Mouse (Mus musculus) hindbrain, embryonic 16.5 days (tissue): Measurements from ENCODE around the gene Slc38a6. TPM values are rescaled to one million over a fixed set of nuclear protein-coding genes. Genes with fewer than 3 reads are reported as not detected.

Experiments
- ATAC-seq: fragments of 200-750 bp; cut with Nextera tagmentation; 2 replicates; pipeline ENCODE4 v1.8.0; 2017; ENCODE audit warnings: moderate TSS enrichment, moderate library complexity
- H3K27ac ChIP-seq: fragments of 300-500 bp; sonication (generic); 2 replicates; pipeline ENCODE4 v1.5.1; 2014; ENCODE audit warnings: low read depth, mild to moderate bottlenecking, control low read depth, low read length, moderate library complexity
- H3K27me3 ChIP-seq: fragments of 300-500 bp; sonication (generic); replicated peaks from 2 replicates; pipeline ENCODE4 v1.6.1; 2014; ENCODE audit warnings: low read length; ENCODE audit not compliant: control insufficient read depth, insufficient read depth
- H3K36me3 ChIP-seq: fragments of 300-500 bp; sonication (generic); 2 replicates; pipeline ENCODE4 v1.6.1; 2014; ENCODE audit warnings: mild to moderate bottlenecking, low read length, moderate library complexity, mixed read lengths; ENCODE audit not compliant: control insufficient read depth, insufficient read depth
- H3K4me1 ChIP-seq: fragments of 300-500 bp; sonication (generic); 2 replicates; pipeline ENCODE4 v1.6.1; 2014; ENCODE audit warnings: low read depth, low read length; ENCODE audit not compliant: control insufficient read depth, insufficient read depth
- H3K4me2 ChIP-seq: fragments of 300-500 bp; sonication (generic); 2 replicates; pipeline ENCODE4 v1.6.1; 2014; ENCODE audit warnings: mild to moderate bottlenecking, low read length, control low read depth, moderate library complexity
- H3K4me3 ChIP-seq: fragments of 300-500 bp; sonication (generic); 2 replicates; pipeline ENCODE4 v1.5.1; 2014; ENCODE audit warnings: mild to moderate bottlenecking, low read length, control low read depth, moderate library complexity
- H3K9ac ChIP-seq: fragments of 300-500 bp; sonication (generic); 2 replicates; pipeline ENCODE4 v1.6.1; 2014; ENCODE audit warnings: low read depth, mild to moderate bottlenecking, control low read depth, low read length, moderate library complexity
- H3K9me3 ChIP-seq: fragments of 300-500 bp; sonication (generic); 2 replicates; pipeline ENCODE4 v1.6.1; 2014; ENCODE audit warnings: mild to moderate bottlenecking, low read length, moderate library complexity; ENCODE audit not compliant: control insufficient read depth
- WGBS: fragments of 180-500 bp; shearing (Covaris S2); extraction: QIAGEN DNeasy Blood & Tissue Kit; methylation state at CpG from one replicate; pipeline ENCODE4 v1.1.7; 2014; 5-methylcytosine and 5-hydroxymethylcytosine counted together
- polyA plus RNA-seq: library from polyadenylated mRNA; unstranded; fragments of >200 nt; fragmentation: Nextera tagmentation; extraction: Ambion mirVana; gene quantifications from 2 replicates; pipeline ENCODE4 v1.2.1, GENCODE M21; 2015

The Slc38a6 gene
- polyA plus RNA-seq, 1 experiment from 2014 or later, result 8.5 TPM

- 65% methylated on average over 5 of the region's 5 CpGs for WGBS
- H3K4me2 ChIP-seq, result no peak overlapping the region
- no peak overlapping the region for H3K9ac ChIP-seq
- no peaks in the 10 kb centered on the region for H3K36me3 ChIP-seq
- H3K4me1 ChIP-seq, result no peaks in the 10 kb centered on the region; the same call in 1 of the 2 replicates
- no peaks in the 10 kb centered on the region for H3K27me3 ChIP-seq
- H3K4me3 ChIP-seq, result no peak overlapping the region
- no peak overlapping the region for H3K27ac ChIP-seq
- no peaks in the 10 kb centered on the region for H3K9me3 ChIP-seq
- no peak for ATAC-seq
Observed at GRCm38 (mm10) chr12:73383179-73383510, 96.6 kb downstream of the Slc38a6 start.

- no peak overlapping the region for H3K9ac ChIP-seq
- no peak overlapping the region for H3K27ac ChIP-seq
- H3K4me1 ChIP-seq, result no peaks in the 10 kb centered on the region; the same call in 1 of the 2 replicates
- no peak overlapping the region for H3K4me2 ChIP-seq
- no peaks in the 10 kb centered on the region for H3K27me3 ChIP-seq
- WGBS, result 80% methylated on average over 3 of the region's 3 CpGs
- no peak overlapping the region for H3K4me3 ChIP-seq
- no peak for ATAC-seq
- H3K36me3 ChIP-seq, result no peaks in the 10 kb centered on the region
- no peaks in the 10 kb centered on the region for H3K9me3 ChIP-seq
Observed at GRCm38 (mm10) chr12:73383861-73384260, 97.3 kb downstream of the Slc38a6 start.

DNA sequence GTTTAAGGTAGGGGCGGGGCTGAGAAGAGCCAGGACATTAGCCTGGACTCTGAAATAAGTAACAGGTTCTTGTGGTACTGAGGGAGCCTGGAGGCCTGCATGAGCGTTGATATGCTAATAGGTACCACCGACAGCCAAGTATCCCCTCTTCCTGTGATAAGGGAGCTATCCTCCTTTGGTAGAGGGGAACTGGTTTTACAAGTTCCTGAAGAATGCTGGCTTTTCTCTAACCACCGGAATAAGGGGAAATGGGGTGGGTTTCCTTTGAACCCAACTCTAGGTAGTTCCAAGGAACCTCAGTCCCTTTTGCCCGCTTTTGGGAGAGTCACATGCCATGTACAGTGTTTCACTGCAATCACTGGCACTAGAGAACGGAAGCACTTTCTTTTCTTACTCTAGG lies 98.2 kb downstream of the Slc38a6 start:
- Histone ChIP-seq H3K9ac (no peak overlapping the region), H3K4me2 (no peak overlapping the region), H3K27ac (no peak overlapping the region), H3K27me3 (no peaks in the 10 kb centered on the region), H3K4me3 (no peak overlapping the region), H3K4me1 (no peaks in the 10 kb centered on the region; the same call in 1 of the 2 replicates), H3K9me3 (no peaks in the 10 kb centered on the region), H3K36me3 (no peaks in the 10 kb centered on the region)
- 64% methylated on average over 6 of the region's 6 CpGs for WGBS
- no peak for ATAC-seq

GRCm38 (mm10) chr12:73392507-73392906 lies 105.9 kb downstream of the Slc38a6 start:
- no peak for ATAC-seq
- no peaks in the 10 kb centered on the region for H3K27me3 ChIP-seq
- no peak overlapping the region for H3K4me2 ChIP-seq
- no peak overlapping the region for H3K27ac ChIP-seq
- H3K9me3 ChIP-seq, result no peaks in the 10 kb centered on the region
- 93% methylated on average over 1 of the region's 1 CpGs for WGBS
- no peaks in the 10 kb centered on the region for H3K4me1 ChIP-seq
- no peaks in the 10 kb centered on the region for H3K36me3 ChIP-seq
- H3K4me3 ChIP-seq, result no peak overlapping the region
- no peak overlapping the region for H3K9ac ChIP-seq

DNA sequence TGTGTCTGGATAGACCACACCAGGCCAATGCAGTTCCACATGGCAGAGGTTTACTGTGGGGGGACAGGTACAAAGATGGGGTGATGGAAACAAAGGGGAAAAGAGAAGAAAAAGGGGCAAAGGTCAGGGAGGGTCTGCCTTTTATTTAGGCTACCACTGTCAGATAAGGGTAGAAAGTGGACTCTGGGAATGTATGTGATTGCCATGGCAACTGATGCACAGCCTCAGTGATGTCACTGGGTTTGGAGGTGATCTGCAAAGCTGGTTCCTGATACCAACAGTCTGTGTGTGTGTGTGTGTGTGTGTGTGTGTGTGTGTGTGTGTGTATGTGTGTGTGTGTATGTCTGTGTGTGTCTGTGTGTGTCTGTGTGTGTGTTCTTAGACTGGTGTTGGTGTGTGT lies 106.4 kb downstream of the Slc38a6 start:
- H3K9me3 ChIP-seq, result no peaks in the 10 kb centered on the region
- H3K27ac ChIP-seq, result no peak overlapping the region
- no peak overlapping the region for H3K9ac ChIP-seq
- H3K4me3 ChIP-seq, result no peak overlapping the region
- no peak for ATAC-seq
- no peaks in the 10 kb centered on the region for H3K36me3 ChIP-seq
- no peaks in the 10 kb centered on the region for H3K27me3 ChIP-seq
- no peak overlapping the region for H3K4me2 ChIP-seq
- H3K4me1 ChIP-seq, result no peaks in the 10 kb centered on the region

DNA sequence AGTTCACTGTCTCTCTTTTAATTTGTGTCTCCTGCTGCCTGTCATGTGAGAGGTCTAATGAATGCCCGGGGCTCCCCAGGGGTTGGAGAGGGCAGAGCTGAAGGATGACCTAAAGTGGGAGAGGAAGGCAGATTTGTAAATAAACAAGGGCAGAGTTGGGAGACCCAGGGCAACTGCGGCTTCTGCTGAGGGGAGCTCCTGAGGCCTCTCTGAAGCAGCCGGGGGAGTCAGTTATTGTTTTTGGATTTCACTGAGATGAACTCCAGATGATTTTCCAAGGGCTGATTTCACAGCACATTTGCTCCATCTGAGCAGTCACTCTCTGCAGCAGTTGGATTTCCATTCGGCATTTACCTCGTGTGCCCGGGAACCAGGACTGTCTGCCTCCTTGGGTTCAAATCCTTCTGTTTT lies 107.3 kb downstream of the Slc38a6 start:
- no peak for ATAC-seq
- Histone ChIP-seq H3K4me2 (no peak overlapping the region), H3K9ac (no peak overlapping the region), H3K27ac (no peak overlapping the region), H3K27me3 (no peaks in the 10 kb centered on the region), H3K4me3 (no peak overlapping the region), H3K36me3 (no peaks in the 10 kb centered on the region), H3K9me3 (no peaks in the 10 kb centered on the region), H3K4me1 (no peaks in the 10 kb centered on the region)
- WGBS, result 29% methylated on average over 6 of the region's 6 CpGs

DNA sequence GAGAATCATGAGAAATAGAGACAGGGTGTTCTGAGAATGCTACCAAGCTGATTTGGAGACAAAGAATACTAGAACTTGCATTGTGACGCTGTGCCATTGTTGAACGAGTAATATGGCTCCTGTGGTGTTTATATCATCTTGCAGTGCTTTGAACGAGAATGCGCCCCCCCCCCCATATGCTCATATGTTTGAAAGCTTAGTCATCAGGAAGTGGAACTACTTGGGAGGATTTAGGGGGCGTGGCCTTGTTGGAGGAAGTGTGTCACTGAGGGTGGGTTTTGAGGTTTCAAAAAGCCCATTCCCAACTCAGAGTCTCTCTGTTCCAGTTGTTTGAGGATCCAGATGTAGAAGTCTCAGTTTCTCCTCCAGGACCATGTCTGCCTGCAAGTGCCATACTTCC lies 108.0 kb downstream of the Slc38a6 start:
- Histone ChIP-seq H3K9me3 (no peaks in the 10 kb centered on the region), H3K4me1 (no peaks in the 10 kb centered on the region), H3K27me3 (no peaks in the 10 kb centered on the region), H3K9ac (no peak overlapping the region), H3K4me2 (no peak overlapping the region), H3K4me3 (no peak overlapping the region), H3K27ac (no peak overlapping the region), H3K36me3 (no peaks in the 10 kb centered on the region)
- 91% methylated on average over 5 of the region's 5 CpGs for WGBS
- no peak for ATAC-seq

DNA sequence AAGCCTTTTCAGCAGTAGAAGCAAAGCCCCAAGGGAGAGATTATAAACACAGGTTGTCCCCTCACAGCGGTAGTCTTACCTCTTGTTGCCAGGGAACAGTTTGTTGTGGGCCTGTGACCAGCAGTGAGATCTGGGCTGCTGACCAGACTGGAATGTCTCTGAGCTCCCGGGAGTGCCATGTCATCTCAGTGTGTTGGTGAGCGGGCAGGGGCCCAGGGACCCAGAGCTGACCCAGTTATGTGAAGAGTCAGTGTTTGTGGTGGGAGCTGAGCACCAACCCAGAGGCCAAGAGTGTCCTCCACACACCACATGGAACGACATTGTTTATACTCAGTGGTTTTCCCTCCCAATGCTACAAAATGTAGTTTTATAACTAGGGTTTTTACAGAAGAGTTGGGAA lies 112.8 kb downstream of the Slc38a6 start:
- 50% methylated on average over 4 of the region's 4 CpGs for WGBS
- no peaks in the 10 kb centered on the region for H3K9me3 ChIP-seq
- no peak overlapping the region for H3K9ac ChIP-seq
- no peaks in the 10 kb centered on the region for H3K4me1 ChIP-seq
- no peak overlapping the region for H3K27ac ChIP-seq
- no peaks in the 10 kb centered on the region for H3K36me3 ChIP-seq
- H3K4me3 ChIP-seq, result no peak overlapping the region
- H3K4me2 ChIP-seq, result no peak overlapping the region
- no peaks in the 10 kb centered on the region for H3K27me3 ChIP-seq
- ATAC-seq, result no peak

DNA sequence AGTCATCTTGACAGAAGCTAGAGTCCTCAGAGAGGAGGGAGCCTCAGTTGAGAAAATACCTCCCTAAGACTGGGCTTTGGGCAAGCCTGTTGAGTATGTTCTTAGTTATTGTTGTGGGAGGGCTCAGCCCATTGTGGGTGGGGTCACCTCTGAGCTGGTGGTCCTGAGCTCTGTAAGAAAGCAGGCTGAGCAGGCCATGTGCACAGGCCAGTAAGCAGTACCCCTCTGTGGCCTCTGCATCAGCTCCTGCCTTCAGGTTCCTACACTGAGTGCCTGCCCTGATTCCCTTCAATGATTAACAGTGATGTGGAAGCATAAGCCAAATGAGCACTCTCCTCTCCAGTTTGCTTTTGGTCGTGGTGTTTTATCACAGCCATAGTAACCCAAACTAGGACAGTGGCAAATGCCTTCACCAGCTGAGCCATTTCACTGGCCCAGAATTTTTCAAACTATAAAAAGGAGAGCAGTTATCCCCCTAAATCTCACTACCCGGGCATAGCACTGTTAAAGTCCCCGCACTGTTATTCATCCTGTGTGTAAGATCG lies 114.0 kb downstream of the Slc38a6 start:
- Histone ChIP-seq H3K4me1 (no peaks in the 10 kb centered on the region; the same call in 1 of the 2 replicates), H3K4me2 (no peak overlapping the region), H3K9ac (no peak overlapping the region), H3K9me3 (no peaks in the 10 kb centered on the region), H3K27ac (no peak overlapping the region), H3K4me3 (no peak overlapping the region), H3K27me3 (no peaks in the 10 kb centered on the region), H3K36me3 (no peaks in the 10 kb centered on the region)
- 92% methylated on average over 4 of the region's 4 CpGs for WGBS
- no peak for ATAC-seq
